Mouse (Mus musculus): ENCODE measurements at regions not wholly inside any gene's neighbourhood (a gene's known extent, or its start where the extent isn't known, plus 50 kb on each side); places are given as distances from the start of the nearest gene placed in this dataset.

- no peak for TF ChIP-seq CTCF (IDR thresholded peaks at IDR 0.05)
- no peak for TF ChIP-seq EP300 (IDR thresholded peaks at IDR 0.05)
Measured at GRCm38 (mm10) chr3:21578635-21579034, 497.8 kb upstream of the Tbl1xr1 start.
